Mouse (Mus musculus) small intestine, adult 2 months (tissue): Measurements from ENCODE around the gene Cst12.

Experiments
- CTCF ChIP-seq: fragments of 200-500 bp; IDR thresholded peaks from 2 replicates; pipeline ENCODE4 v1.5.1; 2012; ENCODE audit warnings: low read depth, mild to moderate bottlenecking, control low read depth, inconsistent platforms, low read length, moderate library complexity, mixed read lengths; ENCODE audit not compliant: insufficient replicate concordance, insufficient read length; ENCODE audit errors: extremely low read depth
- POLR2A ChIP-seq: fragments of 200-500 bp; IDR thresholded peaks from 2 replicates; pipeline ENCODE4 v1.6.1; 2012; ENCODE audit warnings: low read depth, mild to moderate bottlenecking, control low read depth, inconsistent platforms, low read length, moderate library complexity

DNA sequence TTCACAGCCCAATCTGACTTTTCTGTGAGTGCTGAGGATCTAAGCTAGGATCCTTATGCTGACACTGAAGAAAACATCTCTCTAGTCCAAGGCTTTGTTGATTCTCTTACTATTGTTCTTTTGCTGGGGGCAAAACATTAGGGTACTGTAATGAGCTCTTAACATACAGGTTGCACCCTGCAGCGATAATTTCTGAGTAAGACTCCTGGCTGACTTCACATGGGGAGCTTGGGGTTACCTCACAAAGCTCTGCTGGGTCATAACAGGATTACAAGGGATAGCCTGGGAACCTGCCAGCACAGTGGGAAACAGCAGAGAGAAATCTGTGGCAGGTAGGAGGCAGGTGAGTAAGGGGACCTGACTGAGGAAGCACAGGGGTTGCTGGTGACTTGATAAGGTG is 39.1 kb upstream of the Cst12 start, which contains the start of gene Cstl1:
- TF ChIP-seq POLR2A = no peak
- TF ChIP-seq CTCF = no peak
